Mouse (Mus musculus) stomach, embryonic 16.5 days (tissue): ENCODE measurements around the gene Ydjc. TPM values are rescaled to one million over a fixed set of nuclear protein-coding genes. Genes with fewer than 3 reads are reported as not detected.

Experiments used
- ATAC-seq: fragments of 200-750 bp; cut with Nextera tagmentation; 2 replicates; pipeline ENCODE4 v1.8.0; 2017; ENCODE audit warnings: moderate number of reproducible peaks, moderate TSS enrichment; ENCODE audit not compliant: insufficient read depth, low FRiP score
- H3K27ac ChIP-seq: fragments of 300-500 bp; sonication (generic); 2 replicates; pipeline ENCODE4 v1.5.1; 2014; ENCODE audit warnings: low read length
- H3K27me3 ChIP-seq: fragments of 300-500 bp; sonication (generic); 2 replicates; pipeline ENCODE4 v1.6.1; 2014; ENCODE audit warnings: low read length, control low read depth, mixed read lengths; ENCODE audit not compliant: control insufficient read depth, insufficient read depth
- H3K36me3 ChIP-seq: fragments of 300-500 bp; sonication (generic); 2 replicates; pipeline ENCODE4 v1.6.1; 2014; ENCODE audit warnings: low read length; ENCODE audit not compliant: control insufficient read depth, insufficient read depth
- H3K4me1 ChIP-seq: fragments of 300-500 bp; sonication (generic); 2 replicates; pipeline ENCODE4 v1.6.1; 2014; ENCODE audit warnings: low read length, control low read depth, mixed read lengths; ENCODE audit not compliant: control insufficient read depth, insufficient read depth
- H3K4me2 ChIP-seq: fragments of 300-500 bp; sonication (generic); 2 replicates; pipeline ENCODE4 v1.6.1; 2014; ENCODE audit warnings: low read depth, low read length, mixed read lengths
- H3K4me3 ChIP-seq: fragments of 300-500 bp; sonication (generic); replicated peaks from 2 replicates; pipeline ENCODE4 v1.5.1; 2014; ENCODE audit warnings: mild to moderate bottlenecking, low read length
- H3K9ac ChIP-seq: fragments of 300-500 bp; sonication (generic); 2 replicates; pipeline ENCODE4 v1.6.1; 2014; ENCODE audit warnings: low read length
- H3K9me3 ChIP-seq: fragments of 300-500 bp; sonication (generic); replicated peaks from 2 replicates; pipeline ENCODE4 v1.6.1; 2016; ENCODE audit warnings: low read length, control low read depth; ENCODE audit not compliant: control insufficient read depth
- WGBS: fragments of 180-500 bp; shearing (Covaris S2); extraction: QIAGEN DNeasy Blood & Tissue Kit; methylation state at CpG from one replicate; pipeline ENCODE4 v1.1.7; 2014; 5-methylcytosine and 5-hydroxymethylcytosine counted together
- polyA plus RNA-seq: library from polyadenylated mRNA; unstranded; fragments of >200 nt; fragmentation: Nextera tagmentation; extraction: Ambion mirVana; gene quantifications from 2 replicates; pipeline ENCODE4 v1.2.1, GENCODE M21; 2015

Gene Ydjc
- polyA plus RNA-seq, 1 experiment from 2014 or later, result 20.2 TPM

GRCm38 (mm10) chr16:17179706-17180105 is 35.3 kb downstream of the Ydjc start:
- Histone ChIP-seq H3K9me3 (no peaks in the 10 kb centered on the region), H3K36me3 (no peaks in the 10 kb centered on the region), H3K4me1 (no peaks in the 10 kb centered on the region; the same call in 1 of the 2 replicates), H3K4me3 (no peak overlapping the region), H3K9ac (no peak overlapping the region), H3K27me3 (no peaks in the 10 kb centered on the region), H3K27ac (no peak overlapping the region), H3K4me2 (no peak overlapping the region)
- no peak for ATAC-seq
- WGBS, result 93% methylated on average over 3 of the region's 3 CpGs

GRCm38 (mm10) chr16:17181382-17181781 is 37.0 kb downstream of the Ydjc start:
- Histone ChIP-seq H3K27ac (no peak overlapping the region), H3K36me3 (no peaks in the 10 kb centered on the region), H3K4me2 (no peak overlapping the region), H3K4me1 (no peaks in the 10 kb centered on the region; the same call in 1 of the 2 replicates), H3K4me3 (no peak overlapping the region), H3K9me3 (no peaks in the 10 kb centered on the region), H3K9ac (no peak overlapping the region), H3K27me3 (no peaks in the 10 kb centered on the region)
- 79% methylated on average over 4 of the region's 4 CpGs for WGBS
- ATAC-seq, result no peak

- Histone ChIP-seq H3K9me3 (no peaks in the 10 kb centered on the region), H3K4me1 (no peaks in the 10 kb centered on the region; the same call in 1 of the 2 replicates), H3K9ac (no peak overlapping the region), H3K27me3 (no peaks in the 10 kb centered on the region), H3K27ac (no peak overlapping the region), H3K4me3 (no peak overlapping the region), H3K4me2 (no peak overlapping the region), H3K36me3 (no peaks in the 10 kb centered on the region)
- 78% methylated on average over 2 of the region's 2 CpGs for WGBS
- no peak for ATAC-seq
Observed at GRCm38 (mm10) chr16:17182136-17182535, 37.7 kb downstream of the Ydjc start.

GRCm38 (mm10) chr16:17183003-17183402 is 38.6 kb downstream of the Ydjc start:
- ATAC-seq, result no peak
- Histone ChIP-seq H3K36me3 (no peaks in the 10 kb centered on the region), H3K4me1 (no peaks in the 10 kb centered on the region; the same call in 1 of the 2 replicates), H3K9me3 (no peaks in the 10 kb centered on the region), H3K4me3 (no peak overlapping the region), H3K4me2 (no peak overlapping the region), H3K27me3 (no peaks in the 10 kb centered on the region), H3K9ac (no peak overlapping the region), H3K27ac (no peak overlapping the region)
- 72% methylated on average over 3 of the region's 3 CpGs for WGBS

- ATAC-seq, result no peak
- no peaks in the 10 kb centered on the region for H3K27me3 ChIP-seq
- no peaks in the 10 kb centered on the region; the same call in 1 of the 2 replicates for H3K4me1 ChIP-seq
- H3K27ac ChIP-seq, result no peak overlapping the region
- no peak overlapping the region for H3K4me3 ChIP-seq
- no peak overlapping the region for H3K9ac ChIP-seq
- H3K4me2 ChIP-seq, result no peak overlapping the region
- H3K9me3 ChIP-seq, result no peaks in the 10 kb centered on the region
- H3K36me3 ChIP-seq, result no peaks in the 10 kb centered on the region
Observed at GRCm38 (mm10) chr16:17185475-17185874, 41.1 kb downstream of the Ydjc start.

- no peaks in the 10 kb centered on the region for H3K9me3 ChIP-seq
- no peak overlapping the region for H3K9ac ChIP-seq
- no peaks in the 10 kb centered on the region for H3K36me3 ChIP-seq
- no peak overlapping the region for H3K4me2 ChIP-seq
- no peaks in the 10 kb centered on the region for H3K27me3 ChIP-seq
- 92% methylated on average over 4 of the region's 4 CpGs for WGBS
- no peak for ATAC-seq
- H3K4me1 ChIP-seq, result no peaks in the 10 kb centered on the region
- H3K4me3 ChIP-seq, result no peak overlapping the region
- H3K27ac ChIP-seq, result no peak overlapping the region
Observed at GRCm38 (mm10) chr16:17193823-17194222, 49.4 kb downstream of the Ydjc start.

- no peak; the same call in 1 of the 2 replicates for ATAC-seq
Observed at GRCm38 (mm10) chr16:17200121-17200952, 55.9 kb downstream of the Ydjc start.

GRCm38 (mm10) chr16:17200953-17201707 is 56.7 kb downstream of the Ydjc start:
- Histone ChIP-seq H3K36me3 (no peaks in the 10 kb centered on the region), H3K9me3 (no peaks in the 10 kb centered on the region), H3K4me3 (peak overlapping the region; percentile 82), H3K4me2 (peak overlapping the region; percentile 84), H3K27me3 (no peaks in the 10 kb centered on the region), H3K27ac (peak overlapping the region; percentile 82), H3K9ac (peak overlapping the region; percentile 99), H3K4me1 (peaks cover 12% of the 10 kb centered on the region)
- peak; percentile 91 for ATAC-seq
- under 1% methylated on average over 71 of the region's 72 CpGs for WGBS

More at GRCm38 (mm10) chr16:17200121-17200952, 55.9 kb downstream of the Ydjc start:
- peak overlapping the region; percentile 82 for H3K4me3 ChIP-seq
- peak overlapping the region; percentile 84 for H3K4me2 ChIP-seq
- peaks cover 12% of the 10 kb centered on the region for H3K4me1 ChIP-seq
- H3K27me3 ChIP-seq, result no peaks in the 10 kb centered on the region
- no peaks in the 10 kb centered on the region for H3K36me3 ChIP-seq
- peak overlapping the region; percentile 82 for H3K27ac ChIP-seq
- WGBS, result 3% methylated on average over 24 of the region's 24 CpGs
- H3K9ac ChIP-seq, result peak overlapping the region; percentile 99
- no peaks in the 10 kb centered on the region for H3K9me3 ChIP-seq

- 46% methylated on average over 2 of the region's 2 CpGs for WGBS
- Histone ChIP-seq H3K36me3 (no peaks in the 10 kb centered on the region), H3K4me2 (no peak overlapping the region), H3K4me3 (no peak overlapping the region), H3K9ac (no peak overlapping the region), H3K27me3 (0 out of 2 replicates have a peak, but pooled peaks cover 3% of the 10 kb centered on the region), H3K27ac (peak overlapping the region; percentile 82), H3K9me3 (no peaks in the 10 kb centered on the region), H3K4me1 (peaks cover 12% of the 10 kb centered on the region)
- no peak for ATAC-seq
Observed at GRCm38 (mm10) chr16:17201977-17202376, 57.6 kb downstream of the Ydjc start.
